Mouse (Mus musculus) C2C12 (cell line): ENCODE data around the gene Plekha6.

Experiments used
- CEBPB ChIP-seq: IDR thresholded peaks from one replicate; pipeline ENCODE4 v1.6.1; 2011; ENCODE audit warnings: low read depth, mild to moderate bottlenecking, control low read depth, moderate library complexity
- CTCF ChIP-seq: IDR thresholded peaks from one replicate; pipeline ENCODE4 v1.5.1; 2011; ENCODE audit not compliant: control insufficient read depth, insufficient read depth, insufficient read length
- FOSL1 ChIP-seq: IDR thresholded peaks from one replicate; pipeline ENCODE4 v1.8.0; 2011; ENCODE audit warnings: mild to moderate bottlenecking, low read length; ENCODE audit not compliant: poor library complexity, insufficient read depth, severe bottlenecking
- MAX ChIP-seq: IDR thresholded peaks from one replicate; pipeline ENCODE4 v1.6.1; 2011; ENCODE audit warnings: mild to moderate bottlenecking, control low read depth
- MYOD1 ChIP-seq: IDR thresholded peaks from one replicate; pipeline ENCODE4 v1.6.1; 2011; ENCODE audit warnings: low read depth; ENCODE audit not compliant: control insufficient read depth, insufficient read length
- MYOG ChIP-seq: IDR thresholded peaks from one replicate; pipeline ENCODE4 v1.6.1; 2011; ENCODE audit not compliant: control insufficient read depth, insufficient read length; ENCODE audit errors: extremely low read depth
- USF1 ChIP-seq: IDR thresholded peaks from one replicate; pipeline ENCODE4 v1.6.1; 2011; ENCODE audit warnings: low read depth, mild to moderate bottlenecking, control low read depth, moderate library complexity

- TF ChIP-seq CTCF, result no peak
- no peak for TF ChIP-seq USF1
- TF ChIP-seq MYOG, result no peak
- no peak for TF ChIP-seq MYOD1
- TF ChIP-seq MAX, result no peak
- TF ChIP-seq CEBPB, result no peak
- no peak for TF ChIP-seq FOSL1
Measured at GRCm38 (mm10) chr1:133285907-133286306, 121.9 kb downstream of the Plekha6 start.
